Mouse (Mus musculus): ENCODE results near the gene 1700069L16Rik.

GRCm38 (mm10) chr5:113768806-113769205 is 44.2 kb upstream of the 1700069L16Rik start:
- TF ChIP-seq CTCF (IDR thresholded peaks at IDR 0.05; ENCODE audit: low read depth) (no peak), EP300 (IDR thresholded peaks at IDR 0.05; ENCODE audit: low read depth) (no peak)
